Mouse (Mus musculus): ENCODE measurements around the gene Dppa3.

DNA sequence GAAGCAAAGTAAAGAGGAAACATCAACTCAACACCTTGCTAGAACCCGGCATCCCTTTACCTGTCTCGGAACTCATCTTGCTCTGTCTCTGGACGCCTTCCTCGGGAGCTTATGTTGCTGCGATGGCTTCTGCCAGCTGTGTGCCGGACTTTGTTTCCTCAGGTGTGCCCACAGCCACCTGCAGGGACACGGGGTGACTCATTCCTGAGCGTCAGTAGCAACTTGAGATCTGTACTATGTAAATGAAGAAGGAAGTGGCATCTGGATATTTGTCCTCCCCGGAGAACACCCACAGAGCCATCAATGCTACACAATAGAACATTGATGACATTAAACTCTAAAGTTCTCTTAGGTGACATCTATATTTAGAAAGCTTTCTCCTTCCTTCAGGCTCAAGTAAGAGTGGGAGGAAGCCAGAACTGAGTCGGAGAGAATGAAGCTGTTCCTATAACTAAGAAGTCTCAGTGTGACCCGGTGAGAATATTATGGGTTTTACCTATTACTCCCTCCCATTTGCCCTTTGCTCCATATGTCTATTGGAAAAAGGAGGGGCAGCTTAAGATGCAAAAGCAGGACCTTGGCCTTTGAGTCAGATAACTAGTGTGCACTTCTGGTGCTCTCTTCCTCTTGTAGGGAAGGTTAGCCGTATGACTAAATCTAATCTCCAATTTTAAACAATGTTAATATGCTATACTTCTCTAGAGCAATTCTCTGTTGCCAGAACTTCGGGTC is 35.0 kb upstream of the Dppa3 start:
- TF ChIP-seq GATA1 (IDR thresholded peaks at IDR 0.05; ENCODE audit: borderline replicate concordance, low read length) (no peak), FLI1 (IDR thresholded peaks at IDR 0.05; ENCODE audit: low read length) (no peak)

Data from megakaryocyte, embryonic 14.5 days (primary cell).